Mouse (Mus musculus) adrenal gland, adult 2 months (tissue): ENCODE data around the gene Ptgr1. TPM values are rescaled to one million over a fixed set of nuclear protein-coding genes. Genes with fewer than 3 reads are reported as not detected.

Experiments used
- DNase-seq: peaks from one replicate; pipeline ENCODE4 v3.0.0; 2021
- polyA plus RNA-seq: library from polyadenylated mRNA; depleted of rRNA; stranded (reverse); fragments of >200 nt; gene quantifications from 2 replicates; pipeline ENCODE4 v1.2.3, GENCODE M21; 2012; rRNA removed
- total RNA-seq, 2 experiments: library from RNA; stranded (reverse); gene quantifications; 2 replicates each; pipeline ENCODE4 v1.2.3; 2021

The Ptgr1 gene
- total and polyA plus RNA-seq, 3 experiments, result 2.4 to 26.9 (median 12.1) TPM

GRCm38 (mm10) chr4:58926120-58926519 is 60.8 kb downstream of the Ptgr1 start:
- no peak for DNase-seq

- DNase-seq, result no peak
Measured at GRCm38 (mm10) chr4:58925664-58926063, 61.3 kb downstream of the Ptgr1 start.

- DNase-seq, result no peak
Measured at GRCm38 (mm10) chr4:58923933-58924332, 63.0 kb downstream of the Ptgr1 start.

Other genes with a start within 250 kb of the Ptgr1 start
- under 1 TPM; 0.07 to 0.35 TPM for gene Olfr267, start 199.4 kb downstream of the Ptgr1 start, total RNA-seq
- gene Olfr267, start 199.4 kb downstream of the Ptgr1 start, polyA plus RNA-seq, result not detected in 2 replicates
- gene Ecpas, start 74.4 kb downstream of the Ptgr1 start, total RNA-seq, result 100 to 1,000 TPM; 132 to 194 TPM
- 55.6 and 63.9 TPM in 2 replicates for gene Ecpas, start 74.4 kb downstream of the Ptgr1 start, polyA plus RNA-seq
- gene Zkscan16, start 43.5 kb downstream of the Ptgr1 start, total RNA-seq, result 1 to 10 TPM; 3.1 to 3.5 TPM
- gene Zkscan16, start 43.5 kb downstream of the Ptgr1 start, polyA plus RNA-seq, result 0.17 TPM in 1 of 2 replicates, not detected in the other
- 10 to 100 TPM; 16.8 to 20.5 TPM for gene Dnajc25, start 7.9 kb upstream of the Ptgr1 start, total RNA-seq
- gene Dnajc25, start 7.9 kb upstream of the Ptgr1 start, polyA plus RNA-seq, result 6.9 and 7.3 TPM in 2 replicates
- 1 to 10 TPM in 1 of 2 experiments, not detected in 1; 2.9 TPM for gene Gm20503, start 16.1 kb upstream of the Ptgr1 start, total RNA-seq
- not detected in 2 replicates for gene Gm20503, start 16.1 kb upstream of the Ptgr1 start, polyA plus RNA-seq
- 10 to 100 TPM; 25.1 to 38.3 TPM for gene Gng10, start 48.0 kb upstream of the Ptgr1 start, total RNA-seq
- 21.4 and 27.8 TPM in 2 replicates for gene Gng10, start 48.0 kb upstream of the Ptgr1 start, polyA plus RNA-seq
- not detected for gene AI481877, start 151.9 kb upstream of the Ptgr1 start, total RNA-seq
- not detected in 2 replicates for gene AI481877, start 151.9 kb upstream of the Ptgr1 start, polyA plus RNA-seq
- 10 to 100 TPM; 26.5 to 44.3 TPM for gene Ugcg, start 202.1 kb upstream of the Ptgr1 start, total RNA-seq
- gene Ugcg, start 202.1 kb upstream of the Ptgr1 start, polyA plus RNA-seq, result 41.7 and 49.9 TPM in 2 replicates